Mouse (Mus musculus): ENCODE measurements at regions not wholly inside any gene's neighbourhood (a gene's known extent, or its start where the extent isn't known, plus 50 kb on each side); places are given as distances from the start of the nearest gene placed in this dataset.

DNA sequence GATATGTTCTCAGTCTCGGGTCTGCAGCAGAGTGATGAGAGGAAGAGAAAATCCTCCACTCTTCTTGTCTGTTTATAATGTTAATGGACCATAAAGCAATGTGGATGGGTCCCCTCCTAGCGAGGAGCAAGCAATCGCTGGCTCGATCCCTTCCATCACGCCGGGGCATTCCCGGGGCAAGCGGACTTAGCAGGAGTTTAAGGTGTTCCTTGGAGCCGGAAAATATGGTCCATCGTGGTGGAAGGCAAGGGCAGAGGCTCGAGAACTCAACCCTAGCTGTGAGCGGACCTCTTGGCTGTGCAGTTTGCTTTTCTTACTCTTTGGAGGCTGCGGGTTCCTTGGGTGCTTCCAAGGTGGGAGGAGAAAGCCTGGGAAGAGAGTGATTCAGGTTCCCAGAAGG lies 127.1 kb upstream of the Dpyd start:
- TF ChIP-seq POLR2AphosphoS2 (IDR thresholded peaks at IDR 0.05; ENCODE audit: insufficient read length, low read depth) (no peak), POLR2A (IDR thresholded peaks at IDR 0.05; ENCODE audit: insufficient read length, low read depth) (no peak), MYOD1 (IDR thresholded peaks at IDR 0.05; ENCODE audit: control insufficient read depth in 1 of 3, insufficient read length in 2 of 3, low read depth in 2 of 3) (no peak), TCF12 (IDR thresholded peaks at IDR 0.05; ENCODE audit: insufficient read depth, poor library complexity, severe bottlenecking) (no peak), E2F4 (IDR thresholded peaks at IDR 0.05; ENCODE audit: insufficient read depth) (no peak), MYOG (IDR thresholded peaks at IDR 0.05; ENCODE audit: control insufficient read depth in 1 of 3, insufficient read depth in 1 of 3, insufficient read length in 2 of 3, low read depth in 2 of 3) (no peak), CEBPB (IDR thresholded peaks at IDR 0.05; ENCODE audit: insufficient read depth, poor library complexity, severe bottlenecking) (no peak), MAX (IDR thresholded peaks at IDR 0.05; ENCODE audit: low read depth) (no peak), USF1 (IDR thresholded peaks at IDR 0.05; ENCODE audit: low read depth) (no peak), SRF (IDR thresholded peaks at IDR 0.05; ENCODE audit: control insufficient read depth, insufficient read length, low read depth) (no peak)
